23 mouse cellular contexts compared by ENCODE assay signal in genomic region chr5:13525597-13525996, GRCm38 (mm10).
A peak's percentile ranks its signal among the peaks of the same experiment; 100 is the strongest.
DNase-seq lines count a peak whose midpoint lies in the region; ATAC-seq and TF ChIP-seq lines count a peak whose summit lies in the region.
"Had no signal": no experiment of that assay in that cellular context is flagged by ENCODE, and none has a peak within 500 bp of the region (broad histone marks: within the 10 kb centered on the region; RNA-seq: fewer than 3 reads in every experiment).

No protein-coding gene starts in this region.

- 39% methylated on average over 3 of the region's 3 CpGs for WGBS in forebrain, embryonic 16.5 days
- WGBS in forebrain, embryonic 12.5 days: 64% methylated on average over 3 of the region's 3 CpGs

- H3K4me2 ChIP-seq in forebrain, embryonic 16.5 days (ENCODE audit: low read length): no peak overlapping the region
- no peak overlapping the region for H3K4me2 ChIP-seq in forebrain, embryonic 12.5 days
- H3K4me2 ChIP-seq: heart, embryonic 15.5 days; hindbrain, embryonic 14.5 days; intestine, embryonic 15.5 days had no signal

- TF ChIP-seq POLR2A in embryonic fibroblast, embryonic 13.5 days (IDR thresholded peaks at IDR 0.05; ENCODE audit: low read depth, low read length): no peak

- H3K4me1 ChIP-seq in forebrain, embryonic 16.5 days (replicated peaks; ENCODE audit: control insufficient read depth, insufficient read depth, low read length): peaks cover 6% of the 10 kb centered on the region
- H3K4me1 ChIP-seq in forebrain, embryonic 12.5 days: peaks cover 8% of the 10 kb centered on the region
- peaks cover 3% of the 10 kb centered on the region for H3K4me1 ChIP-seq in embryonic fibroblast, embryonic 13.5 days (ENCODE audit: control insufficient read depth, insufficient read depth, low read length)
- H3K4me1 ChIP-seq: heart, embryonic 15.5 days; intestine, embryonic 15.5 days had no signal

- ATAC-seq in forebrain, embryonic 16.5 days: peak; percentile 69
- ATAC-seq in forebrain, embryonic 12.5 days (ENCODE audit: low FRiP score): no peak
- ATAC-seq: CD4-positive, CD25-positive, alpha-beta regulatory T cell, adult 4 months; intestine, embryonic 15.5 days had no signal

- H3K27ac ChIP-seq in forebrain, embryonic 16.5 days (ENCODE audit: low read length): no peak overlapping the region
- no peak overlapping the region for H3K27ac ChIP-seq in forebrain, embryonic 12.5 days
- peak overlapping the region; percentile 40 for H3K27ac ChIP-seq in embryonic fibroblast, embryonic 13.5 days (ENCODE audit: insufficient read depth, low read length)
- H3K27ac ChIP-seq: gastrocnemius, adult 2 months; heart, embryonic 15.5 days; hindbrain, embryonic 10.5 days; hindbrain, embryonic 14.5 days; intestine, embryonic 15.5 days had no signal

- H3K27me3 ChIP-seq in forebrain, embryonic 16.5 days (replicated peaks; ENCODE audit: control insufficient read depth, insufficient read depth, low read length): no peaks in the 10 kb centered on the region
- 0 out of 2 replicates have a peak, but pooled peaks cover 5% of the 10 kb centered on the region for H3K27me3 ChIP-seq in forebrain, embryonic 12.5 days
- H3K27me3 ChIP-seq: heart, embryonic 15.5 days; intestine, embryonic 15.5 days had no signal

- H3K9ac ChIP-seq in forebrain, embryonic 16.5 days (replicated peaks; ENCODE audit: low read depth, low read length): no peak overlapping the region
- no peak overlapping the region for H3K9ac ChIP-seq in forebrain, embryonic 12.5 days
- H3K9ac ChIP-seq: heart, embryonic 15.5 days; hindbrain, embryonic 14.5 days; intestine, embryonic 15.5 days had no signal

- no peak for TF ChIP-seq CTCF in embryonic fibroblast, embryonic 13.5 days (IDR thresholded peaks at IDR 0.05; ENCODE audit: borderline replicate concordance, insufficient read depth, low read length)

- no peaks in the 10 kb centered on the region for H3K36me3 ChIP-seq in forebrain, embryonic 16.5 days (ENCODE audit: control insufficient read depth, insufficient read depth)
- no peaks in the 10 kb centered on the region for H3K36me3 ChIP-seq in forebrain, embryonic 12.5 days (replicated peaks)
- H3K36me3 ChIP-seq: G1E; heart, embryonic 15.5 days; hindbrain, embryonic 10.5 days; intestine, embryonic 15.5 days had no signal

- peak; percentile 27 for DNase-seq in kidney, postnatal 10 days
- DNase-seq in kidney, adult 18-20 months: no peak
- DNase-seq in spleen, adult 12 weeks (ENCODE audit: low spot score): no peak
- DNase-seq: adrenal gland, adult 8-10 months; adrenal gland, postnatal 36 days; B cell, adult 2 months; cerebellum, adult 11-12 months; cerebellum, adult 9-10 months; cerebellum, postnatal 25 days; gastrocnemius, adult 2 months; gastrocnemius, postnatal 25 days; heart, postnatal 14 days; kidney, adult 2 months had no signal

- no peaks in the 10 kb centered on the region for H3K9me3 ChIP-seq in forebrain, embryonic 16.5 days (ENCODE audit: control insufficient read depth, low read length)
- no peaks in the 10 kb centered on the region for H3K9me3 ChIP-seq in forebrain, embryonic 12.5 days
- H3K9me3 ChIP-seq: G1E; heart, embryonic 15.5 days; hindbrain, embryonic 10.5 days; intestine, embryonic 15.5 days had no signal

- H3K4me3 ChIP-seq in forebrain, embryonic 16.5 days (replicated peaks; ENCODE audit: low read length): no peak overlapping the region
- no peak overlapping the region for H3K4me3 ChIP-seq in forebrain, embryonic 12.5 days (replicated peaks)
- no peak overlapping the region for H3K4me3 ChIP-seq in embryonic fibroblast, embryonic 13.5 days (ENCODE audit: insufficient read depth, low read length)
- H3K4me3 ChIP-seq: erythroblast, embryonic 14.5 days; gastrocnemius, adult 2 months; heart, embryonic 15.5 days; hindbrain, embryonic 10.5 days; intestine, embryonic 15.5 days had no signal
